Mouse (Mus musculus) lung, adult 18-20 months (tissue): ENCODE data around the gene Cln3.
A peak's percentile ranks its signal among the peaks of the same experiment; 100 is the strongest.

ENCODE experiments used
- DNase-seq, 2 experiments: peaks; one replicate each; pipeline ENCODE4 v3.0.0; 2022; ENCODE audit warnings: mixed read lengths in 2 of 2

Cln3 gene

DNA sequence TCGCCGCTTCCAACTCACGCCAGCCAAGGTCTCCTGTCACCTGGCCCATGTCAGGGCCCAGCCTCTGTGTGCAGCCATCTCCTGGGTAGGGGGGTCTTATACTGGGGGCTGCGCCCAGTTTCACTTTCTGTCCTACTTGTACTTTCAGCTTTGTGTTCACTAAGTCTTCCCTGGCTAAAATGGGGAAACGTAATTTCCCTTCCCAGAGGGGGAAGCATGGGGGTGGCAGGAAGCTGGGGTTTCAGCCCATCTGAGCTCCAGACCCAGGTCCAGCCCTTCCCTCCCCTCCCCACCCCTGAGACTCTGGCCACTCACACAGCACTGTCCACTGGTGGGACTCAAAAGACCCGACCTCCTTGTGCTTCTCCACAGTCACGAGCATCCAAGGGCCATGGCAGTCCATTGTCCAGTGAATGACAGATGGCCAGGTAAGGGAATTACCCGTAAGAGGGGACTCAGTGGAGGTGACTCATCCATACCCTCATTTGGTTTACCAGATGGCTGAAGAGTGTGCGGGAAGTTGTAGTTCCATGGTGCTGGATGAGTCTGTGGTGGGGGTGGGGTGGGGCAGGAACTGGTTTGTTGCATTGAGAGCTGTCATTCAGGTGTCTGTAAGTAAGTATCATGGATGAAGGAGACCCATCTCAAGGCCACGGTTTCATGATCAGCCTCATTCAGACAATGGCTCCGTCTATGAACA, 9.4 kb upstream of the Cln3 start, which contains the start of gene Il27:
Gene Il27, minus strand, starts transcription at position 80 of the 700 bp plus-strand sequence.
- no peak for DNase-seq

DNA sequence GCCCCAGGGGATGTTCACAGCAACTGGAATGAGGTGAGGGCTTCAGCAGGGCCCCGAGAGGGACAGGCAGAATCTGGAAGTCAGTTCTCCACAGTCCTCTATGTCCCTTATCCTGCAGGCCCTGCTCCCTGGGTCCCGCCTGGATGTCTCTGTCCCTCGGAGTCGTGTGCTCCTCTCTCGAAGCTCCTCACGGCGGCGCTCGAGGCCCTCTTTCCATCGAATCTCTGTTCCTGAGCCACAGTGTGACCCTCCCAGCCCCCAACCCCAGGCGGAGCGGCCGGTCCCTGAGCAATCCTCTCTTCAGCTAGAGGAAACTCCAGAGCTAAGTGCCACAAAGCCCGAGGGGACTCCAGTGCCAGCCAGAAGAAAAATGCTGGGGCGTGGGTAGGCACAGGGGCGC, 2.2 kb upstream of the Cln3 start:
- DNase-seq, result peak; percentile 63 to 74

DNA sequence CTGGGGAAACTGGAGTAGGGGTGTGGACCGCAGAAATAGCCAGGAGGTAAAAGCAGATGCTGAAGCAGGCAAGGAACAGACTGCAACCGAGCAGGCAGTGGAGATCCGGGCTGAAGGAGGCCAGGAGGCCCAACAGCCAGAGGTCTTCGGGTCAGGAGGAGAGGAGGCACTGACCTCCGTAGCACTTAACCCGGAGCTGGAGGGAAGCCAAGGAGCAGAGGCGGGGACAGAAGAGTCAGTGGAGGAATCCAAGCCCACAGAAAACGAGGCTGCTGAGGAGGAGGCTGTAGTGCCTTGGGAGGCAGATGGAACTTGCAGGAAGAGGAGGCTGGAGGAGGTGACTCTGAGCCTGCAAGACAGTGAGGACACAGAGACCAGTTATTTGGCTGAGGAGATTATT, 1.2 kb upstream of the Cln3 start:
- peak; percentile 79 to 80 for DNase-seq

DNA sequence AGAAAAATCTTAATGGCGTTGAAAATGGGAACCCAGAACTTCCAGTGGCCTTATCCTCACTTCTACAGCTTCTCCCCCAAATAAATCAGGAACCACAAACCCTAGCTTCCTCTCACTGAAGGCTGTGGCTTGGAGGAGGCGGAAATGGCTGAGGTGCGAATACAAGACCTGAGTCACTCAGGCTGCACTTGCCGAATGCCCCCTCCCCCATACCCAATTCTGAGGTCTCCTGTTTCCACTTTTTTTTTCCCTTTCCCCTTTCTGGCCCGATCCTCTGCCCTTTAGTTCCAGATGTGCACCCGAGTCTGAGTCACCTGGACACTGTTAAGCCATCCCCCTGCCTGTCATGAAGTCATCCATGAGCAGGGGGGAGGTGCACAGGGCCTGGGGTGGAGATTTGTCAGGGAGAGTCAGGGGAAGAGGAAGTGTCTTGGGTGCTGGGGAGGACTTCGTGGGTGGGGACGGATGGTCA, 1.1 kb downstream of the Cln3 start, which contains the start of gene Apobr:
Gene Apobr, plus strand, starts transcription at position 437 of the 472 bp plus-strand sequence.
- peak; percentile 60 to 63 for DNase-seq

DNA sequence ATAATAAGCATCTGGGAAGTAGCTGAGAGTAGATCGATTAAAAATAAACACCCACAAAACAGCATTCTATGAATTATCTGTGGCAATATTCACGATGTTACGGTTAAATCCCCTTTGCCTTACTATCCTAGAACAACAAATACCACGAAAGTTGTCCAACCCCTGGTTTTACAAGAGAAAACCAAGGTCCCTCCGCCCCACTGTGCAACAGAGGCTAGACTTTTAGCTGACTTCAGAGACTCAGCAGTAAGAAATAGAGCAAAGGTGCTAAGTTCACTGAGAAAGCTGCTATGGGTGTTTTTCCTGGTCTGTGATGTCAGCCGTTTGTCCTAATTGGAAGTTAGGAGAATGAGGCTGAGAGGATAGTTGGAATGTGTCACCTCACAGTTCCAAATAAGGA, 1.9 kb downstream of the Cln3 start:
- DNase-seq, result no peak

DNA sequence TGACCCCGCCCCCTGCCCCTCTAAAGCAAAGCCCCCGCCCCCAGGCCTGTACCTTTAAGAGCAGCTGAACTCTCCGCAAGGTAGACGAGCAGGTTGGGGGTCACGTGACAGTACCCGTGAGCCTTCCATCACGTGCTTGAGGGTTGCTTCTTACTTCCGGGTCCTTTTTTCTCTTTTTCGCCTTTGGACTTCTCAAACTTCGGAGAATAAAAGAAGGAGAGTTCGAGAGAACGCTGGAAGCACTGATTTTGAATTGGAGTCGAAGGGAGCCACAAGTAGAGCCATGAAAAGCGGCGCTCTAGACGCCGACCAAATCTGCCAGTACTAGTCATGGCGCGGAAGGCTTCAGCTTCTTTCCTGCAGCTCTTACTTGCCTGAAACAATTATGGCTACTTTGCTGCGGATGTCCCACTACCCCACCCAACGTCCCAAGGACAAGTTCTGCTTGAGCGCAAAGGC, 2.3 kb downstream of the Cln3 start:
- peak; percentile 88 to 90 for DNase-seq

DNA sequence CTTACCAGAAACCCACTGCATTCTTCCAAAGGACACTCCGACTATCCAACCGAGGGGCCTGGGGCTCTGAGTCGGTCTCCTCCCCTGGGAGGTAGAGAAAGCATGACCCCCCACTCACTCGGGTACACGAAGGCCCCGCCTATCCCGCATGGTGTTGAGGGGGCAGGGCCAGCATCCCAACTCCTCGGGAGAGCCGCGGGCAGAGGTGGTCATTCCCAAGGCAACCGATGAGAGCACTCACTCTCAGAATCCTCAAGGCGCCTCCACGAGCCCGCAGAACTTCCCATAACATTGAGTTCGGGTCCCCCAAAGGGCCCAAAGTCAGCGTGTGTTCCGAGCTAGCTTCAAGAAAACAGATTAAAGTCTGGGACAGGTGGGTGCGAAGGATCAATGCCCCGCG, 2.9 kb downstream of the Cln3 start:
- DNase-seq, result peak; percentile 49

DNA sequence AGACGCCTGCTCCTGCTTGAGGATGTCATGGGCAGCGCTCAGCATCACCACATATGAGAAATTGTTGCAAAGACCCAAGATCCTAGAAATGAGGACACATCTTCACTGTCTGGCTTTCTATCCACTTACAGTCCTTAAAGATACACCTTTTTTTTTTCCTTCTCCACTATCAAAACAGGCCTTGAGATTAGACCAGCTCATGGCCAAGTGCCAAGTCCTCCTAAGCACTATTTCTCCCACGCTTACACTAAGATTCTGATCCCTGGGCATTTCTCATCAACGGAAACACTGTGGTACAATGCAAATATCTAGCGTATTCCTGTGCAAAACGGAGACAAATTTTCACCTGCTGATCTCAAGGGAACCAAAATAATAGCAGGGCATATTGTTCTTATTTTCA, 4.0 kb downstream of the Cln3 start:
- DNase-seq, result no peak

DNA sequence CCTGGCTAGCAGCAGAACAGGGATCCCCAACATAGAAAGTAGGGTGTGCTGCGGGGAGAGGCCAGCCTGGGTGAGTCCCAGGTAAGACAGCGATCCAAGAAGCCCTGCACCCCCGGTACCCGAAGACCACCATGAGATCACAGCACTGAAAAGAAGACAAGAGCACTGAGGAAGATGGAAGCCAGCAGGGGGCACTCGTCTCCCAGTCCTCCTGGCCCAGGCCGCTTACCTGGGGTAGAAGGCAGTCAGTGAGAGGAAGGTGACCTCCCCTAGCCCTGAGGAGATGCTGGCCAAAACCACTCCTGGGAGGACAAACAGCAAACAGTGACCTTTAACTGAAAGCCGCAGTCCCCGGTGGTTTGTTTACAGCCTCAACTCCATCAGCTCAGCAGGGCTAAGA, 6.4 kb downstream of the Cln3 start:
- peak; percentile 61 to 63 for DNase-seq

DNA sequence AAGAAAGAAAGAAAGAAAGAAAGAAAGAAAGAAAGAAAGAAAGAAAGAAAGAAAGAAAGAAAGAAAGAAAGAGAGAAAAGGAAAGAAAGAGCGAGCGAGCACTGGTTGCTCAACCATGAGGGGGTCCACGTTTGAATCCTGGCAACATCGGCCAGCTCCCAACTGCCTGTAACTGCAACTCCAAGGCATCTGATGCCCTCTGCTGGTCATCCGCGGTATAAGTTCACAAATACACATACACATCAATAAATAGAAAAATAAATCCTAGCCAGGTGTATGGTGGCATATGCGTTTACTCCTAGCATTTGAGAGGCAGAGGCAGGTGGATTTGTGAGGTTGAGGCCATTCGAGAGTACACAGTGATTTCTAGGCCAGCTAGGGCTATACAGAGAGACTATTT, 8.7 kb downstream of the Cln3 start:
- DNase-seq, result peak; percentile 40 to 56

DNA sequence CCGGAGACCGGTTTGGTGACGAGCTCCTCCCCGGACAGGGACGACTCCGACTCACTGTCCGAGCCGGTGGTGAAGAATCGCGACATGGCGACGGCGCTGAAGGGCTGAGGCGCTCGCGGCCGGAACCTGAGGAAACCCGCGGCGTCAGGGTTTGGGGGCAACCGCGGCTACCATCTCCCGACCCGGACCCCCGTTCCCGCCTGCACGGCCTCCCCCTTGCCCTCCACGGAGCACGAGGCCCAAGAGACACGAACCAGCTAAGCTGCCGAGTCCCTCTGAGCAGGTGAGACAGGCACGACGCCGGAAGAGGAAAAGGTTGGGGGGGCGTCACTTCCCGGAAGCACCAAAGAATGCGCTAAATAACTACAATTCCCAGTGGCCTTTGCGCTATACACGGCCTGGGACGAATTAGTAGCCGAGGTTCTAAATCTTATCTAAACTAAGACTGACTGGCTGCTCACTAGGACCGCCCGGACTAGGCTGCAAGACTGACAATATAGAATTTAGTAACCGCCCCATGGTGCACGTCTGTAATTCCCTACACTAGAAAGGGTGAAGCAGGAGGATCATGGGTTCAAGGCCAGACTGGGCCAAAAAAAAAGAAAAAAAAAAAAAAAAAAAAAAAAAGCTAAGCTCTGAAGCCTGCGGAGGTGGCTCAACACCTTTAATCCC, 19.4 kb downstream of the Cln3 start, which contains the start of gene Eif3c:
Gene Eif3c, minus strand, starts transcription at position 318 of the 672 bp plus-strand sequence.
- peak; percentile 87 to 91 for DNase-seq

DNA sequence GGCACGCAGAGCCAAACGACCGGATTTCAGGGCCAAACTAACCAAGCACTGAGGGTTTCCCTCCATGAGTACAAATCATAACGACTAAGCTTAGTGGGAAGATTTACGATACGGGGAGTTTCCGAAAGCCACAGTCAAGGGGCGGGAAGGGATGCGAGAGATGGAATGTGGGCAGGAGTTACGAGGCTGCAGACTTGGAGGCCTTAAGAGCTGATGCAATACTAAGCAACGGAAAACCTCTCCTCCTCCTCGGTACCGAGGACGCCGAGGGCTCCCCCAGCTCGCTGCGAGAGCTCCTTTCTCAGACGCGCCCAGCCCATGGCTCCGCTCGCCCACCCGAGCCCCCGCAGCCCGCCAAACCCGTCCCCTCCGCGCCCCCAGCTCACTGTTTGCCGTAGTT, 19.9 kb downstream of the Cln3 start:
- DNase-seq, result no peak

DNA sequence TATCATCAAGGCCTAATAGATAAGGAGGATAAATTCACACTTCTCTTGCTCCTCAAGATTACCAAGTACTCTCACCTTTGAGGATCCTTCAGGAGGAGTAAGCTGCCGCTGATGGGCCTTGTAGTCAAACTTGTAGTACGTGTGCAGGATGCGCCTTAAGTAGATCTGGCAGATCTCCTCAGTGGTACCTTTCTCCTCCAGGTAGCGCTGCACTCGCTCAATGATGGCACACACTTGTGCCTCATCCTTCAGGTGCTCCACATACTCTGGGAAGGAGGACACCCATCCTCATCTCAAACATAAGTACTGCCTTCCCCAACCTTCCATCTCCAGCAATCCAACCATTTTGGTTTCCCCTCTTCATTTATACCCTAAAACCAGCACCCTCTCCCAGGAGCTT, 29.0 kb downstream of the Cln3 start:
- DNase-seq, result no peak

DNA sequence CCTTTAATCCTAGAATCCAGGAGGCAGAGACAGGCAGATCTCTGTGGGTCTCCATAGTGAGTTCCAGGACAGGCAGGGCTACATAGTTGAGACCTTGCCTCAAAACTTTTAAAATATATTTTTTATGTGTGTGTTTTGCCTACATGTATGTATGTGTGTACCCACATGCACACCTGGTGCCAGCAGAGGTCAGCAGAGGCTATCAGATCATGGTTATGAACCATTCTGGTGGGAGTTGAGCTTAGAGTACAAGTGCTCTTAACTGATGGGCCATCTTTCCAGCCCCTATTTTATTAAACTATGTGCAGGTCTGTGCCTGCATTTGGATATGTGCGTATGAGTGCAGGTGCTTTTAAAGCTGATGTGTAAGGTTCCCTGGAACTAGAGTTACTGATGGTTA, 30.8 kb downstream of the Cln3 start:
- DNase-seq, result no peak

DNA sequence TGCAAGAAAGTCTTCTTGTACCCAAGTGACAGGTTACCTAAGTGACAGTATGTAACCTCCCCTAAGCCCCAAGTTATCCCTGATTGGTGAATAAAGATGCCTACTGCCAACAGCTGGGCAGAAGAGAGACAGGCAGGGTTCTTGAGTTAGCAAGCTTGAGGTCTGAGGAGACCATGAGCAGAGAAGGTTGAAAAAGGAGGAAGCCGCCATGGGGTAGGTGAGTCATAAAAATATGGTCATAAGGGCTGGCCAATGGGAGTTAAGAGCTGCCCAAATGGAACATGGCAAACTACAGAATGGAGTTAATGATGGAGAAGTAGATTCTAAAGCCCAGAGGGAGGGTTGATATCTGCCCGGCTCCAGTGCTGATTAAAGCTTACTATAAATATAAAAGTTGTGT, 40.0 kb downstream of the Cln3 start:
- no peak for DNase-seq

DNA sequence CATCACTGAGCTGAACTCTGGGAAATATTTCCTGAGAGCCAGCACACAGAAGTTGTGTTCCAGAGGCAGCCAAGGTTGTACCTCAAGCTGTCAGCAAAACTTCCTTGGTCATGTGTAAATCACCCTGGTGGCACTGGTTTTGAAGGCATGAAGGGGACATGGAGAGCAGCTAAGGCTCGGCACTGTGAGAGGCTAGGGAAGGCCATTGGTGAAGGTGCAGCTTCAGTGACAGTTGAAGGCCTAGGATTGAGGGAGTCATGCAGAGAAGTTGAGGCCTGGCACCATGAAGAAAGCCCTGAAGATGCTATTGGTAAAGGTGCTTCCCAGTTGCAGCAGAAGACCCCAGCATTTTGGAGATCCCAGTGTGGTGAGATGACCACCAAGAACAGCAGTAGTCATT, 44.0 kb downstream of the Cln3 start:
- no peak for DNase-seq

DNA sequence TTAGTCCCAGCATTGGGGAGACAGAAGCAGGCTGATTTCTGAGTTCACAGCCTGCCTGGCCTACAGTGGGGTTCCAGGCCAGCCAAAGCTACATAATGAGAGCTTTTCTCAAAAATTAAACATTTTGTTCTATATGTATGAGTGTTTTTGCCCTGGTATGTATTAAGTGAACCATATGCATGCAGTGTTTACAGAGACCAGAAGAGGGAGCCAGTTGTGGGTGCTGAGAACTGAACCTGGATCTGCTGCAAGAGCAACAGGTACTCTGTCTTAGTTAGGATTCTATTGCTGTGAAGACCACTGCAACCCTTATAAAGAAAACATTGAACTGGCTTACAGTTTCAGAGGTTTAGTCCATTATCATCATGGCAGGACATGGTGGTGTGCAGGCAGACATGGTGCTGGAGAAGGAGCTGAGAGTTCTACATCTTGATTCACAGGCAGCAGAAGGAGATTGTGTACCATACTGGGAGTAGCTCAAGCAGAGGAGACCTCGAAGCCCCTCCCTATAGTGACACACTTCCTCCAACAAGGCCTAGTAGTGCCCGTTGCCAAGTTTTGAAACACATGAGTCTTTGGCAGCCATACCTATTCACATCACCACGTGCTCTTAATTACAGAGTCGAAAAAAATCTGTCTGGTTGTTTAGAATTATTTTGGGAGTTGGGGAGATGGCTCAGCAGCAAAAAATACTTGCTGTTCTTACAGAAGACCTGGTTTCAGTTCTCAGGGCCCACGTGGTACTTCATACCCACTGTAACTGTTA, 47.6 kb downstream of the Cln3 start:
- DNase-seq, result no peak

DNA sequence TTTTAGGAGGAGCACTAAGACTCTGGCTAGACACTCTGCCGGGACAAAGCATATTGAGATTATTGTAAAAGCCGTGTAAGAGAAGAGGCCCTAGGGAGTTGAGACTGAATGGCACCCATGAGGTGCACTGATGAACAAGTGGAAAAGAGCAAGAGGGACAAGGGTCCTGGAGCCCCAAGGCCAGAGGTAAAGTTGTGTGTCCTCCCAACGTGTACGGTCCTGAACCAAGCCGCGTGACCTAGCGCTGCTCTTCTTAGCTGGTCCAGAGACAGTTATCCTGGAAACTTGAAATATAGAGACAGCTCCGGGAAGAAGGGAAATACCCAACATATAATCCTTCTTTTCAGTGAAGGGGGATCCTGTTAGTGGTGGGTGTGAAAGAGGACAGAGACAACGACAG, 49.2 kb downstream of the Cln3 start:
- DNase-seq, result no peak

DNA sequence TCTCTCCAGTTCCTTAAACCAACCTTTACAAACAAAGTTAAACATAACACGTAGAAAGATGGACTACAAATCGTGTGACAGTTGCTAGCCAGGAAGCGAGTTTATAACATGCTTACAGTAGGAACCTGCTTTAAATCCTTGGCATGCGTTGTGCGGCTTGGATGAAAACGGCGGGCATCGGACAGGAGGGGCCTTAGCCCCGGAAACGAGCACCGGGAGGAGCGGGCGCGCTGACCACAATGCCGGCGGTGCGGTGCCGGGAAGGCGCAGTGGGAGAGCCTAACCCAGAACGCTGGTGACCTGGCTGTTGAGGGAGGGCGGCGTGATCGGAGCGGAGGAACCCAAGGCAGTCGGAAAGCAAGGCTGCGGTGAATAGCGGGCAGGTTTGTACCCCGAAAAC, 49.9 kb downstream of the Cln3 start:
- DNase-seq, result peak in 1 of 2 experiments; percentile 13

DNA sequence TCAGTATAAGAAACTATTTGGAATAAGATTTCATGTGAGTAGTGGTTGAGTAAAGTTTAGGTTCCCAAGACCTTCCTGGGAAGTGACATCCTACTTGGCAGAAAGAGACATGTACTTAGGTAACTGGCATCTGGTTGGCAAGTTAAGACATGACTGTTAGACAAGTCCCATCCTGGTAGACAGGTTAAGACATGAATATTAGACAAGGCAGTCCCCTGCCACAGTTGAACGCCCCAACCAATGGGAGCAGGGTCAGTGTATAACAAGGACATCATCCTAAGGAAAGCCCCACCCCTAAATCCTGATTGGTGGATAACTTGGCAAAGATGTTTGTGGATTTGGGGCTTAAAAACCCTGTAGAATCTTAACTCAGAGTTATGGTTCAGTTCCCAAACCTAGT, 52.2 kb downstream of the Cln3 start:
- no peak for DNase-seq

DNA sequence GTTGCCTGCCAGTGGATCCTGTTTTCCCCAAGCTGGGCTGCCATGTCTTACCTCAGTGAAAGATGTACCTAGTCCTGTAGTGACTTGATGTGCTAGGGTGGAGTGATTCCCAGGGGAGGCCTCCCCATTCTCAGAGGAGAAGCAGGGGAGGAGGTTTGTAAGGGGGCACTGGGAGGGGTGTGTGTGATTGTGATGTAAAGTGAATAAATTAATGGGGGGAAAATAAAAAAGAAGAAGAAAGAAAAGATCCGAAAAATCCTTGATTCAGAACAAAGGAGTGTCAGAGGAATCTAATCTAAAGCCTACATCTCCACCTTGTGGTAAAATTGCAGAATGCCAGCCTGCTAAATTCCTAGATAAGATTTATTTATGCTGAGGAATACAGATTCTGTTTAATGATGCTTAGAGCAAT, 57.4 kb downstream of the Cln3 start:
- DNase-seq, result peak in 1 of 2 experiments; percentile 14

DNA sequence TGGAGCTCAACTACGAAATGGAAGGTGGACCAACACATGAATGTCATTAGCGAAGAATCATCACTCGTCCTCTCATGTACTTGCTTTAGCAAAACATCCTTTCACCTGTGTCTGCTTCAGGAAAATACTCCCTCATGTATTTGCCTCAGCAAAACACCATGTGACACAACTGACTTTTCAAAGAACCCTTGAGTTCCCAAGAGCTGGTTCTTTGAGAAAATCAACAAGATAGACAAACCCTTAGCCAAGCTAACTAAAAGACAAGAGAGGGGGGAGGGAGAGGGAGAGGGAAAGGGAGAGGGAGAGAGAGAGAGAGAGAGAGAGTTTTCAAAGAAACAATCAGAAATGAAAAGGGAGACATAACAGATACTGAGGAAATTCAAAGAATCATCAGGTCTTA, 62.3 kb downstream of the Cln3 start:
- peak in 1 of 2 experiments; percentile 26 for DNase-seq
